Mouse (Mus musculus): ENCODE data around the gene Nccrp1. TPM values are rescaled to one million over a fixed set of nuclear protein-coding genes. Genes with fewer than 3 reads are reported as not detected.
"Not testable (repeated sequence)": the region's sequence is repeated elsewhere in the genome, so short reads cannot be mapped to it uniquely, and the experiment has no call there.

Gene Nccrp1
- total and polyA plus RNA-seq, 3 experiments: 0.10 TPM; not detected in 2

GRCm38 (mm10) chr7:28522536-28522935 is 24.5 kb downstream of the Nccrp1 start, which contains the start of gene Ifnl3:
TSS of gene Ifnl3 (plus strand) at chr7:28522836.
- DNase-seq: not testable (repeated sequence)

- no peak for DNase-seq
These were observed 35.6 kb downstream of the Nccrp1 start for GRCm38 (mm10) chr7:28511441-28511840.

DNA sequence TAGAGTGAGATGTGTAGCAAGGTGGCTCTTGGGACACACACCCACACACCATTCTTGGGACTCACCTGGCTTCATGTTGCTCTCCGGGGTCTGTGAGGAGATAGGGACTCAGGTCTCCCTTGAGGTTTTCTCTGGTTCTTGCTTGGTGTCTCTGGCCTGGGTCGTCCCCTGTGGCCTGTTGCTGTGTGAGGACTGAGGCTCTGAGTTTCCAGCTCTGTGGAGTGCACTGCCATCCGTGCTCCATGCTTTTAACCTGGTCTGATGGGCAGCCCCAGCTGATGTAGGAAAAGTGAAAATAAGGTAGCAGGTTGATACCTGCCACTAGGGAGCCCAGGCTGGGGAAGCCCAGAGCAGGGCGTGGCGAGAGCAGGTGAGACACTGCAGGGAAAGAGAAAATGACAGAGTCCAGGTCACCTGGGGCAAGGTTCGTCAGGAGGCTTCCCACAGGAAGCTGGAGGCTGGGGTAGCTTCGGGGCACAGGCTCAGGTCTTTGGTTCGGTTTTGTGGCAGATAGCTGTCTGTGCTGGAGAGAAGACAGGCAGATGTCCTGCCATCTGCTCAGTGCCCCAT is 36.6 kb downstream of the Nccrp1 start, which contains the start of gene Ifnl2:
Gene Ifnl2 (minus strand): TSS at position 51 of the 570 bp plus-strand sequence.
- not testable (repeated sequence) for DNase-seq

DNA sequence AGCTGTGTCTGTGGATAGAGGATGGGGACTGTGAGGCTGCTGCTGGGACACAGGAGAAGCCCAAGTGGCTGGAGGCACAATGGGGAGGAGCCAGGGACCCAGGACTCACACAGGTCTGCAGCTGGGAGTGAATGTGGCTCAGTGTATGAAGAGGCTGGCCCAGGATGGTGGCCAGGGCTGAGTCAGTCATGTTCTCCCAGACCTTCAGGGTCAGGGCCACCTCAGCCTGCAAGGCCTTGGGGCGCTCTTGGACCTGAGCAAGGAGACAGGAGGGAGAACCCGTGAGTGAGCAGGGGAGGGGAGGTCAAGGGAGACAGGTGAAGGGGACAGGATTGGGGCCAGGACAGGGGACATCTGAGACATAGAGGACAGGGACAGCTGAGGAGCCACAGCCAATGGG is 37.9 kb downstream of the Nccrp1 start:
- DNase-seq: peak; percentile 72

- DNase-seq: no peak
These were observed 41.5 kb downstream of the Nccrp1 start for GRCm38 (mm10) chr7:28505585-28505984.

GRCm38 (mm10) chr7:28495426-28495825 is 51.6 kb downstream of the Nccrp1 start:
- no peak for DNase-seq

Small RNAs within 50 kb of the gene (microRNA-seq; reads per million reads assigned to microRNA genes)
- 0.44 to 1.7 reads per million in 2 experiments for gene Mir7049

Other genes with a start within 250 kb of the Nccrp1 start
- under 1 TPM in 1 of 2 experiments, not detected in 1; 0.10 TPM for gene Dll3, start 245.0 kb downstream of the Nccrp1 start, total RNA-seq (2021)
- gene Dll3, start 245.0 kb downstream of the Nccrp1 start, polyA plus RNA-seq (2012; rRNA removed): 0.16 and 0.29 TPM in 2 replicates
- 10 to 100 TPM; 66.6 to 99.9 TPM for gene Timm50, start 235.2 kb downstream of the Nccrp1 start, total RNA-seq (2021)
- gene Timm50, start 235.2 kb downstream of the Nccrp1 start, polyA plus RNA-seq (2012; rRNA removed): 90.5 and 101 TPM in 2 replicates
- 100 to 1,000 TPM; 156 to 171 TPM for gene Supt5, start 208.5 kb downstream of the Nccrp1 start, total RNA-seq (2021)
- 163 and 190 TPM in 2 replicates for gene Supt5, start 208.5 kb downstream of the Nccrp1 start, polyA plus RNA-seq (2012; rRNA removed)
- 1,000 to 10,000 TPM in 1 of 2 experiments, 100 to 1,000 TPM in 1; 895 to 1,085 TPM for gene Rps16, start 196.6 kb downstream of the Nccrp1 start, total RNA-seq (2021)
- 555 and 709 TPM in 2 replicates for gene Rps16, start 196.6 kb downstream of the Nccrp1 start, polyA plus RNA-seq (2012; rRNA removed)
- 10 to 100 TPM; 14.9 to 15.6 TPM for gene Plekhg2, start 174.7 kb downstream of the Nccrp1 start, total RNA-seq (2021)
- gene Plekhg2, start 174.7 kb downstream of the Nccrp1 start, polyA plus RNA-seq (2012; rRNA removed): 22.5 and 23.2 TPM in 2 replicates
- gene Zfp36, start 167.0 kb downstream of the Nccrp1 start, total RNA-seq (2021): 10 to 100 TPM; 16.3 to 19.4 TPM
- 25.9 and 32.3 TPM in 2 replicates for gene Zfp36, start 167.0 kb downstream of the Nccrp1 start, polyA plus RNA-seq (2012; rRNA removed)
- gene Med29, start 154.5 kb downstream of the Nccrp1 start, total RNA-seq (2021): 10 to 100 TPM; 39.6 to 49.7 TPM
- 72.1 and 88.5 TPM in 2 replicates for gene Med29, start 154.5 kb downstream of the Nccrp1 start, polyA plus RNA-seq (2012; rRNA removed)
- 100 to 1,000 TPM in 1 of 2 experiments, 10 to 100 TPM in 1; 73.4 to 104 TPM for gene Paf1, start 154.3 kb downstream of the Nccrp1 start, total RNA-seq (2021)
- gene Paf1, start 154.3 kb downstream of the Nccrp1 start, polyA plus RNA-seq (2012; rRNA removed): 323 and 399 TPM in 2 replicates
- 10 to 100 TPM in 1 of 2 experiments, 1 to 10 TPM in 1; 7.1 to 10.4 TPM for gene Gmfg, start 109.8 kb downstream of the Nccrp1 start, total RNA-seq (2021)
- gene Gmfg, start 109.8 kb downstream of the Nccrp1 start, polyA plus RNA-seq (2012; rRNA removed): 0.58 and 0.89 TPM in 2 replicates
- 10 to 100 TPM; 12.9 to 25.4 TPM for gene Lrfn1, start 95.3 kb downstream of the Nccrp1 start, total RNA-seq (2021)
- gene Lrfn1, start 95.3 kb downstream of the Nccrp1 start, polyA plus RNA-seq (2012; rRNA removed): 33.6 and 37.1 TPM in 2 replicates
- not detected for gene Ifnl2, start 36.8 kb downstream of the Nccrp1 start, total RNA-seq (2021)
- gene Ifnl2, start 36.8 kb downstream of the Nccrp1 start, polyA plus RNA-seq (2012; rRNA removed): 0.33 and 1.00 TPM in 2 replicates
- gene Ifnl3, start 24.4 kb downstream of the Nccrp1 start, total RNA-seq (2021): not detected
- 0.48 and 0.59 TPM in 2 replicates for gene Ifnl3, start 24.4 kb downstream of the Nccrp1 start, polyA plus RNA-seq (2012; rRNA removed)
- gene Sycn, start 6.4 kb downstream of the Nccrp1 start, total RNA-seq (2021): not detected
- gene Sycn, start 6.4 kb downstream of the Nccrp1 start, polyA plus RNA-seq (2012; rRNA removed): 0.44 and 0.48 TPM in 2 replicates
- gene Samd4b, start 50.9 kb upstream of the Nccrp1 start, total RNA-seq (2021): 10 to 100 TPM; 61.0 to 78.2 TPM
- gene Samd4b, start 50.9 kb upstream of the Nccrp1 start, polyA plus RNA-seq (2012; rRNA removed): 127 and 146 TPM in 2 replicates
- gene Pak4, start 50.9 kb upstream of the Nccrp1 start, total RNA-seq (2021): 10 to 100 TPM; 28.7 to 29.6 TPM
- 53.5 and 54.9 TPM in 2 replicates for gene Pak4, start 50.9 kb upstream of the Nccrp1 start, polyA plus RNA-seq (2012; rRNA removed)
- not detected for gene Acp7, start 84.1 kb upstream of the Nccrp1 start, total RNA-seq (2021)
- gene Acp7, start 84.1 kb upstream of the Nccrp1 start, polyA plus RNA-seq (2012; rRNA removed): not detected in 2 replicates
- 1 to 10 TPM; 1.7 to 2.6 TPM for gene Fbxo27, start 145.6 kb upstream of the Nccrp1 start, total RNA-seq (2021)
- gene Fbxo27, start 145.6 kb upstream of the Nccrp1 start, polyA plus RNA-seq (2012; rRNA removed): 6.6 and 8.5 TPM in 2 replicates
- 1 to 10 TPM; 2.0 to 5.3 TPM for gene Fbxo17, start 169.6 kb upstream of the Nccrp1 start, total RNA-seq (2021)
- 11.1 and 14.1 TPM in 2 replicates for gene Fbxo17, start 169.6 kb upstream of the Nccrp1 start, polyA plus RNA-seq (2012; rRNA removed)
- gene Mrps12, start 194.6 kb upstream of the Nccrp1 start, total RNA-seq (2021): 10 to 100 TPM; 74.6 to 82.1 TPM
- gene Mrps12, start 194.6 kb upstream of the Nccrp1 start, polyA plus RNA-seq (2012; rRNA removed): 217 and 245 TPM in 2 replicates
- 10 to 100 TPM; 16.5 to 21.2 TPM for gene Sars2, start 194.7 kb upstream of the Nccrp1 start, total RNA-seq (2021)
- gene Sars2, start 194.7 kb upstream of the Nccrp1 start, polyA plus RNA-seq (2012; rRNA removed): 42.6 and 43.0 TPM in 2 replicates
- not detected for gene Ccer2, start 208.9 kb upstream of the Nccrp1 start, total RNA-seq (2021)
- gene Ccer2, start 208.9 kb upstream of the Nccrp1 start, polyA plus RNA-seq (2012; rRNA removed): not detected in 2 replicates
- 10 to 100 TPM; 86.0 to 87.0 TPM for gene Sirt2, start 219.5 kb upstream of the Nccrp1 start, total RNA-seq (2021)
- gene Sirt2, start 219.5 kb upstream of the Nccrp1 start, polyA plus RNA-seq (2012; rRNA removed): 57.3 and 59.0 TPM in 2 replicates
- gene Nfkbib, start 220.3 kb upstream of the Nccrp1 start, total RNA-seq (2021): 10 to 100 TPM; 38.0 to 62.9 TPM
- gene Nfkbib, start 220.3 kb upstream of the Nccrp1 start, polyA plus RNA-seq (2012; rRNA removed): 97.6 and 122 TPM in 2 replicates
- gene Rinl, start 241.7 kb upstream of the Nccrp1 start, total RNA-seq (2021): 1 to 10 TPM; 2.9 to 3.7 TPM
- 3.0 and 4.1 TPM in 2 replicates for gene Rinl, start 241.7 kb upstream of the Nccrp1 start, polyA plus RNA-seq (2012; rRNA removed)